ENCODE assay signal across 38 mouse cellular contexts in genomic region chr2:11587996-11588395, GRCm38 (mm10). TPM values are rescaled to one million over a fixed set of nuclear protein-coding genes. Genes with fewer than 3 reads are reported as not detected.
A peak's percentile ranks its signal among the peaks of the same experiment; 100 is the strongest.
DNase-seq lines count a peak whose midpoint lies in the region; ATAC-seq and TF ChIP-seq lines count a peak whose summit lies in the region.
"Had no signal": no experiment of that assay in that cellular context is flagged by ENCODE, and none has a peak within 500 bp of the region (broad histone marks: within the 10 kb centered on the region; RNA-seq: fewer than 3 reads in every experiment).

No protein-coding gene starts in this region.

- H3K4me1 ChIP-seq in liver, embryonic 15.5 days (replicated peaks): no peaks in the 10 kb centered on the region
- no peaks in the 10 kb centered on the region for H3K4me1 ChIP-seq in liver, postnatal 0 days (ENCODE audit: insufficient read depth)
- H3K4me1 ChIP-seq: embryonic facial prominence, embryonic 13.5 days; forebrain, embryonic 10.5 days; forebrain, embryonic 15.5 days; limb, embryonic 12.5 days; midbrain, embryonic 15.5 days; neural tube, embryonic 13.5 days had no signal

- WGBS in liver, embryonic 15.5 days (ENCODE audit: insufficient replicate concordance): 74% methylated on average over 4 of the region's 4 CpGs
- 69% methylated on average over 4 of the region's 4 CpGs for WGBS in liver, postnatal 0 days (ENCODE audit: insufficient replicate concordance)

- no peak for TF ChIP-seq CTCF in liver, postnatal 0 days (IDR thresholded peaks at IDR 0.05; ENCODE audit: low read depth)

- ATAC-seq in liver, embryonic 15.5 days (ENCODE audit: insufficient read depth): 0 out of 2 replicates have a peak, but pooled peaks have one; percentile 7
- ATAC-seq in liver, postnatal 0 days: no peak
- ATAC-seq: forebrain, embryonic 15.5 days; midbrain, embryonic 15.5 days had no signal

- H3K27me3 ChIP-seq in liver, embryonic 15.5 days: no peaks in the 10 kb centered on the region
- no peaks in the 10 kb centered on the region for H3K27me3 ChIP-seq in liver, postnatal 0 days (ENCODE audit: insufficient read depth, low read length)
- H3K27me3 ChIP-seq: embryonic facial prominence, embryonic 13.5 days; forebrain, embryonic 15.5 days; limb, embryonic 12.5 days; midbrain, embryonic 15.5 days; neural tube, embryonic 13.5 days had no signal

- no peaks in the 10 kb centered on the region for H3K9me3 ChIP-seq in liver, embryonic 15.5 days (replicated peaks)
- H3K9me3 ChIP-seq in liver, postnatal 0 days (ENCODE audit: low read length): no peaks in the 10 kb centered on the region
- H3K9me3 ChIP-seq: embryonic facial prominence, embryonic 13.5 days; forebrain, embryonic 10.5 days; forebrain, embryonic 15.5 days; G1E; limb, embryonic 12.5 days; midbrain, embryonic 15.5 days; neural tube, embryonic 13.5 days had no signal

- H3K4me3 ChIP-seq in liver, embryonic 15.5 days (replicated peaks): no peak overlapping the region
- no peak overlapping the region for H3K4me3 ChIP-seq in liver, postnatal 0 days (ENCODE audit: low read depth, low read length)
- H3K4me3 ChIP-seq: embryonic facial prominence, embryonic 13.5 days; forebrain, embryonic 10.5 days; forebrain, embryonic 15.5 days; limb, embryonic 12.5 days; midbrain, embryonic 15.5 days; myocyte; neural tube, embryonic 13.5 days had no signal

- H3K9ac ChIP-seq in liver, embryonic 15.5 days: no peak overlapping the region
- no peak overlapping the region for H3K9ac ChIP-seq in liver, postnatal 0 days (replicated peaks)
- H3K9ac ChIP-seq: embryonic facial prominence, embryonic 13.5 days; forebrain, embryonic 15.5 days; hindbrain, embryonic 14.5 days; limb, embryonic 12.5 days; liver, embryonic 14.5 days; midbrain, embryonic 15.5 days; neural tube, embryonic 13.5 days had no signal

- DNase-seq in liver: no peak
- DNase-seq in T-cell, adult 2 months (ENCODE audit: low spot score): peak; percentile 9
- no peak for DNase-seq in liver, postnatal 0 days
- no peak for DNase-seq in urinary bladder, postnatal 10 days (ENCODE audit: low spot score)
- DNase-seq in spleen, postnatal 4 days (ENCODE audit: low spot score in 2 of 2): no peak
- DNase-seq in layer of hippocampus, adult 8-10 months (ENCODE audit: low spot score in 2 of 2): no peak
- DNase-seq: adrenal gland, postnatal 14 days; cerebellum, adult 18-20 months; cerebellum, postnatal 10 days; kidney, adult 11 months; kidney, postnatal 14 days; lung, postnatal 4 days; right cerebral cortex, postnatal 4 days; thymus, adult 2 months; thymus, postnatal 36 days had no signal

- H3K36me3 ChIP-seq in liver, embryonic 15.5 days (replicated peaks): peaks cover 96% of the 10 kb centered on the region
- H3K36me3 ChIP-seq in liver, postnatal 0 days (replicated peaks; ENCODE audit: insufficient read depth, low read length): peaks cover 88% of the 10 kb centered on the region

- TF ChIP-seq EP300 in liver, postnatal 0 days (IDR thresholded peaks at IDR 0.05; ENCODE audit: low read depth): no peak

- H3K4me2 ChIP-seq in liver, embryonic 15.5 days: no peak overlapping the region
- no peak overlapping the region for H3K4me2 ChIP-seq in liver, postnatal 0 days (ENCODE audit: low read depth, low read length)
- H3K4me2 ChIP-seq: embryonic facial prominence, embryonic 13.5 days; forebrain, embryonic 15.5 days; heart, embryonic 11.5 days; hindbrain, embryonic 14.5 days; limb, embryonic 12.5 days; midbrain, embryonic 15.5 days; neural tube, embryonic 13.5 days had no signal

- H3K27ac ChIP-seq in liver, embryonic 15.5 days (replicated peaks): no peak overlapping the region
- peak overlapping the region; percentile 51; the same call in 1 of the 2 replicates for H3K27ac ChIP-seq in liver, postnatal 0 days (ENCODE audit: low read depth)
- H3K27ac ChIP-seq: embryonic facial prominence, embryonic 13.5 days; forebrain, embryonic 10.5 days; forebrain, embryonic 15.5 days; hindbrain, embryonic 14.5 days; limb, embryonic 12.5 days; liver, embryonic 14.5 days; midbrain, embryonic 15.5 days; neural tube, embryonic 13.5 days had no signal

RNA-seq across cellular contexts. Expression of gene Rbm17, which starts 16.0 kb away (rescaled TPM):
- polyA plus RNA-seq in liver, embryonic 15.5 days (2015; fragmentation: Nextera tagmentation; extraction: Ambion mirVana): 49.8 and 52.4 TPM in 2 replicates
- polyA plus RNA-seq in liver, postnatal 0 days (2015; fragmentation: Nextera tagmentation; extraction: Ambion mirVana): 46.9 and 50.8 TPM in 2 replicates
- 10 to 100 TPM; 77.7 to 95.8 (median 87.4) TPM for total RNA-seq in layer of hippocampus, adult 8-10 months (2022)

RNA-seq across cellular contexts. Expression of gene Pfkfb3, which starts 34.1 kb away (rescaled TPM):
- polyA plus RNA-seq in liver, embryonic 15.5 days (2015; fragmentation: Nextera tagmentation; extraction: Ambion mirVana): 4.6 and 5.8 TPM in 2 replicates
- polyA plus RNA-seq in liver, postnatal 0 days (2015; fragmentation: Nextera tagmentation; extraction: Ambion mirVana): 3.0 and 3.3 TPM in 2 replicates
- total RNA-seq in layer of hippocampus, adult 8-10 months (2022): 10 to 100 TPM; 42.5 to 50.7 (median 45.4) TPM
- polyA plus RNA-seq: G1E had no signal

RNA-seq across cellular contexts. Expression of gene Gm17490, which starts 38.1 kb away (rescaled TPM):
- not detected in 2 replicates for polyA plus RNA-seq in liver, embryonic 15.5 days (2015; fragmentation: Nextera tagmentation; extraction: Ambion mirVana)
- not detected in 2 replicates for polyA plus RNA-seq in liver, postnatal 0 days (2015; fragmentation: Nextera tagmentation; extraction: Ambion mirVana)
- total RNA-seq in layer of hippocampus, adult 8-10 months (2022): not detected
- total RNA-seq: adrenal gland, postnatal 14 days; common myeloid progenitor, adult 5-6 weeks; G1E; gastrocnemius, adult 8-10 months; hematopoietic stem cell, adult 5-6 weeks; layer of hippocampus, postnatal 10 days; left cerebral cortex, adult 18-20 months; left cerebral cortex, postnatal 25 days had no signal
- polyA plus RNA-seq: embryonic facial prominence, embryonic 13.5 days; forebrain, embryonic 10.5 days; forebrain, embryonic 15.5 days; G1E; gonadal fat pad, adult 2 months; heart, embryonic 11.5 days; heart, embryonic 16.5 days; hindbrain, embryonic 14.5 days; kidney, embryonic 14.5 days; limb, embryonic 12.5 days; liver, embryonic 14.5 days; lung, embryonic 16.5 days; midbrain, embryonic 15.5 days; myocyte; neural tube, embryonic 13.5 days; spleen, adult 2 months; thymus, adult 2 months had no signal

RNA-seq across cellular contexts. Expression of gene Il2ra, which starts 54.6 kb away (rescaled TPM):
- not detected in 2 replicates for polyA plus RNA-seq in liver, embryonic 15.5 days (2015; fragmentation: Nextera tagmentation; extraction: Ambion mirVana)
- 0.06 and 0.23 TPM in 2 replicates for polyA plus RNA-seq in liver, postnatal 0 days (2015; fragmentation: Nextera tagmentation; extraction: Ambion mirVana)
- total RNA-seq in layer of hippocampus, adult 8-10 months (2022): under 1 TPM in 3 of 4 experiments, not detected in 1; 0.08 to 0.13 (median 0.09) TPM
- total RNA-seq: common myeloid progenitor, adult 5-6 weeks; layer of hippocampus, postnatal 10 days; left cerebral cortex, postnatal 25 days had no signal
- polyA plus RNA-seq: embryonic facial prominence, embryonic 13.5 days; forebrain, embryonic 10.5 days; forebrain, embryonic 15.5 days; G1E; heart, embryonic 11.5 days; hindbrain, embryonic 14.5 days; kidney, embryonic 14.5 days; limb, embryonic 12.5 days; myocyte had no signal
